Mouse (Mus musculus) spleen, adult 2 months (tissue): ENCODE data around the gene Apol11a.

Experiments
- CTCF ChIP-seq: fragments of 200-500 bp; IDR thresholded peaks from 2 replicates; pipeline ENCODE4 v1.5.1; 2011; ENCODE audit warnings: mild to moderate bottlenecking, inconsistent platforms; ENCODE audit not compliant: insufficient read depth, insufficient read length, insufficient replicate concordance; ENCODE audit errors: extremely low read depth
- POLR2A ChIP-seq: fragments of 200-500 bp; IDR thresholded peaks from 2 replicates; pipeline ENCODE4 v1.6.1; 2011; ENCODE audit warnings: low read depth, low read length, inconsistent platforms

DNA sequence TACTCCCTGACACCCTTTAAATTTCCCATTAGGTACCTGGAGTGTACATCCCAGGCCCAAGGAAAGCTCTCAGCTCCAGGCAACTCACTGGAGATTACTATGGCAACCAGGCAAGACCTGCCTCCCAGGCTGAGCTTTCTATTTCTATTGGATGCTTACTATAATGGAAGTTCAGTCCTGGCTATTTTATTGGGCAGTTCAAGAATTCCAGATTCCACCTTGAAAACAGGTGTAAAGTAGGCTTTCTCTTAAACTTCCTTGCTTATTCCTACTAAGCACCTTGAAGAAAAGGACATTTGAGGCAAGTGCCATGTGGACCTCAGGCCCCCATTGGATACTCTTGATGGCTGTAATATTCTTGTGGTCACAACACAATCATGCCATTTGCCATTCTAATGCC lies 53.7 kb downstream of the Apol11a start, which contains the start of gene 1700025B11Rik:
- TF ChIP-seq CTCF: no peak
- TF ChIP-seq POLR2A: no peak
